Mouse (Mus musculus): ENCODE data around the gene Enpep.

- no peak for TF ChIP-seq CTCF (IDR thresholded peaks at IDR 0.05; ENCODE audit: low read depth, low read length)
- TF ChIP-seq POLR2A (IDR thresholded peaks at IDR 0.05; ENCODE audit: borderline replicate concordance, low read depth, low read length) = no peak
These were observed 46.6 kb upstream of the Enpep start for GRCm38 (mm10) chr3:129379109-129379508.
